Mouse (Mus musculus) ES-E14 (cell line): ENCODE data around the gene Clcnka. TPM values are rescaled to one million over a fixed set of nuclear protein-coding genes. Genes with fewer than 3 reads are reported as not detected.

Experiments used
- DNase-seq: peaks from one replicate; pipeline ENCODE4 v3.0.0-alpha.2; 2013; ENCODE audit warnings: low read depth, low spot score
- H3K27ac ChIP-seq: 2 replicates; pipeline ENCODE4 v1.5.1; 2012; ENCODE audit warnings: low read depth, mild to moderate bottlenecking, low read length, moderate library complexity, mixed read lengths; ENCODE audit not compliant: poor library complexity, insufficient read depth, severe bottlenecking
- H3K36me3 ChIP-seq: 2 replicates; pipeline ENCODE4 v1.6.1; 2012; ENCODE audit warnings: mild to moderate bottlenecking, low read length, moderate library complexity, mixed read lengths; ENCODE audit not compliant: control insufficient read depth, poor library complexity, insufficient read depth, severe bottlenecking
- H3K4me1 ChIP-seq, 2 experiments: fragments of 150-350 bp in 1 of 2; sonication (generic) in 1 of 2; 2 replicates each; pipeline ENCODE4 v1.6.1; 2012; ENCODE audit warnings: low read length in 2 of 2, mild to moderate bottlenecking in 1 of 2, mixed read lengths in 1 of 2; ENCODE audit not compliant: control insufficient read depth in 2 of 2, insufficient read depth in 2 of 2, poor library complexity in 1 of 2
- H3K4me3 ChIP-seq, 2 experiments: fragments of 150-350 bp in 1 of 2; sonication (generic) in 1 of 2; 2 replicates each; pipeline ENCODE4 v1.5.1; 2012; ENCODE audit warnings: low read length in 2 of 2, low read depth in 1 of 2, mild to moderate bottlenecking in 1 of 2, mixed read lengths in 1 of 2; ENCODE audit not compliant: insufficient read depth in 1 of 2, poor library complexity in 1 of 2, severe bottlenecking in 1 of 2
- H3K9ac ChIP-seq: 2 replicates; pipeline ENCODE4 v1.6.1; 2012; ENCODE audit warnings: low read depth, mild to moderate bottlenecking, low read length, mixed read lengths; ENCODE audit not compliant: poor library complexity, insufficient read depth, severe bottlenecking
- H3K9me3 ChIP-seq: fragments of 150-350 bp; sonication (generic); 2 replicates; pipeline ENCODE4 v1.6.1; 2012; ENCODE audit warnings: low read depth, mild to moderate bottlenecking, low read length; ENCODE audit not compliant: control insufficient read depth, insufficient read depth
- CHD2 ChIP-seq: IDR thresholded peaks from 2 replicates; pipeline ENCODE4 v1.6.1; 2014; ENCODE audit warnings: mild to moderate bottlenecking, low read depth, low read length, inconsistent platforms
- HCFC1 ChIP-seq: IDR thresholded peaks from 2 replicates; pipeline ENCODE4 v1.6.1; 2012; ENCODE audit warnings: low read length, inconsistent platforms, borderline replicate concordance; ENCODE audit not compliant: insufficient read depth
- MAFK ChIP-seq: IDR thresholded peaks from 2 replicates; pipeline ENCODE4 v1.6.1; 2014; ENCODE audit warnings: mild to moderate bottlenecking, low read depth, low read length, inconsistent platforms; ENCODE audit not compliant: insufficient read depth
- ZC3H11A ChIP-seq: IDR thresholded peaks from 2 replicates; pipeline ENCODE4 v1.6.1; 2012; ENCODE audit warnings: low read depth, mild to moderate bottlenecking, inconsistent platforms, low read length, borderline replicate concordance
- ZNF384 ChIP-seq: IDR thresholded peaks from 2 replicates; pipeline ENCODE4 v1.6.1; 2012; ENCODE audit warnings: low read depth, low read length, inconsistent platforms
- in situ Hi-C, 2 experiments: fragments of 600-800 bp; cut with MboI; formaldehyde crosslinking; loops; one replicate each; pipeline ENCODE4 v1.15.1; 2025; ENCODE audit warnings: low sequenced_read_pairs in 2 of 2, inconsistent platforms in 1 of 2; ENCODE audit not compliant: unreplicated experiment in 2 of 2
- total RNA-seq: library from RNA; depleted of rRNA; stranded (reverse); fragments of 300-350 nt; gene quantifications from 2 replicates; pipeline ENCODE4 v1.2.3, GENCODE M21; 2012

Gene Clcnka
- total RNA-seq, 1 experiment = 0.62 TPM

DNA sequence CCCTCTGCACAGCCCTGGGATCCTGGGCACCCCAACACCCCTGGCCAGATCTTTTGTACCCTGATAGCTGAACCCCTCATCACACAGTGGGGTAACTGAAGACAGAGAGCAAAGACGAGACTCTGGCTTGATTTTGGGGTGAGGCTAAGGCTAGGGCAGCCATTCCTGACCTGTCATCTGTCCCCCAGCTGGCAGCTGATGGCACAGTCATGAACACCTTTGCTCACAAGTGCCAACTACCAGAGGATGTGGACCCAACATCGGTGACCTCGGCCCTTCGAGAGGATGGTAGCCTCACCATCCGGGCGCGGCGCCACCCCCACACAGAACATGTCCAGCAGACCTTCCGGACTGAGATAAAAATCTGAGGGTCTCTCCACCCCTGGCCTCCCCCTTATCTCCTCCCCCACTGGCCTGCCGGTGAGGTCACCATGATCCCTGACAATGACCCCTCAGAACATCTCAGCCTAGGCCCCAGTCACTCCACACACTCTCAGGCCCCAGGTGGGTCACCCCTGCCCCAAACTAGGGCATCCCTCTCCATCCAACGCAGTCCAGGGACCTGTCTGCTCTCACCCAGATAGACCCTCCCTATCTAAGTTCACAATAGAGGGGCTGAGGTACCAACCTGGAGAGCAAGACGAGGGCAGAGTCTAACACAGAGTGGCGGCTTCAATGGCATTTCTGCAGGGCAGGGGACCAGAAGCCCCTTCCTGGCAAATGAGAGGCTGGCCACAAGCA lies 25.3 kb upstream of the Clcnka start:
- TF ChIP-seq ZNF384 (no peak), HCFC1 (no peak), MAFK (no peak), CHD2 (no peak), ZC3H11A (no peak)
- no peaks in the 10 kb centered on the region for H3K36me3 ChIP-seq
- in situ Hi-C loops = no loop called here

DNA sequence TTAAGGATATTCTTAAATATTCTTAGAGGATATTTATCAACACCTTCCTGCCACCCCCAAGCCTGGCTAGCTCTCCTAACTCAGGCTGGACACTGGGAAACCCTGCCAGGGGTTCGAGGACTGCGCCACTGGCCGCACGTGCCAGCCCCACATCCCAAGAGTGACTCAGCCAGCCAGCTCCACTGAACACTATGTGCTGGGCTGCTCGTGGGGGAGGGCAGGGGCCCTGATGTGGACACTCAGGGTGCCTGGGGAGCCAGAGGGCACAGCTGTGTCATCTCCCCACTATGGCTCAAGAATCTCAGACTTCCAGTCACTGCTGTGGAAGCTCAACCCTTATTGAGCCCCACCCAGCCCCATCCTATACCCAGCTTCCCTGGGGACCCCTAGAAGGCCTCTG lies 24.8 kb upstream of the Clcnka start:
- in situ Hi-C loops = no loop called here
- TF ChIP-seq CHD2 = no peak
- no peak for TF ChIP-seq ZNF384
- TF ChIP-seq HCFC1 = no peak
- TF ChIP-seq ZC3H11A = no peak
- TF ChIP-seq MAFK = no peak
- no peaks in the 10 kb centered on the region for H3K36me3 ChIP-seq

More for the DNA sequence above, 25.3 kb upstream of the Clcnka start:
- no peak for DNase-seq
- no peaks in the 10 kb centered on the region for H3K9me3 ChIP-seq
- no peak overlapping the region for H3K27ac ChIP-seq
- H3K4me1 ChIP-seq = peaks cover 0 to 26% of the 10 kb centered on the region in 2 experiments; a peak in 2 of 4 replicates
- no peak overlapping the region for H3K4me3 ChIP-seq
- H3K9ac ChIP-seq = no peak overlapping the region

DNA sequence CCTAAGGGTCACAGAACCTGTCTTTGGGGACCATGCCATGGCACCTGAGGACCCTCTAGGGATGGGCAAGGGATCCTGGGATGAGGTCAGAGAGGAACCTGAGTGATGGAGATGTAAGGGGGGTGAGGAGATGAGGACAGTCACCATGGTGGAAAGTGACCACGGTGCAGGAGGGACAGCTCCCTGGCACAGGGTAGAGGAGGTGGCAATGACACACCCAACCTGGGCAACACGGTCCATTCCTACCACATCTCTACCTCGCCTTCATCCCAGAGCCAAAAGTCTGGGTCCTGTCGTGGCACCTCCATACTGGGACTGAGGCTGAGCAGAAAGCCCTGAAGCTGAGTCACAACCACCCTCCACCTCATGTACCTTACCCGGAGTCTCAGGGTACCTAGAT lies 24.3 kb upstream of the Clcnka start:
- no peak for DNase-seq
- H3K4me1 ChIP-seq = peaks cover 0 to 26% of the 10 kb centered on the region in 2 experiments; a peak in 2 of 4 replicates
- no peaks in the 10 kb centered on the region for H3K9me3 ChIP-seq
- H3K27ac ChIP-seq = no peak overlapping the region
- no peak overlapping the region for H3K4me3 ChIP-seq
- in situ Hi-C loops = no loop called here
- TF ChIP-seq CHD2 (no peak), MAFK (no peak), HCFC1 (no peak), ZC3H11A (no peak), ZNF384 (no peak)
- H3K36me3 ChIP-seq = no peaks in the 10 kb centered on the region
- H3K9ac ChIP-seq = no peak overlapping the region

More for the DNA sequence above, 24.8 kb upstream of the Clcnka start:
- H3K9me3 ChIP-seq = no peaks in the 10 kb centered on the region
- peaks cover 0 to 26% of the 10 kb centered on the region in 2 experiments; a peak in 2 of 4 replicates for H3K4me1 ChIP-seq
- DNase-seq = no peak
- no peak overlapping the region for H3K27ac ChIP-seq
- H3K4me3 ChIP-seq = no peak overlapping the region
- no peak overlapping the region for H3K9ac ChIP-seq

DNA sequence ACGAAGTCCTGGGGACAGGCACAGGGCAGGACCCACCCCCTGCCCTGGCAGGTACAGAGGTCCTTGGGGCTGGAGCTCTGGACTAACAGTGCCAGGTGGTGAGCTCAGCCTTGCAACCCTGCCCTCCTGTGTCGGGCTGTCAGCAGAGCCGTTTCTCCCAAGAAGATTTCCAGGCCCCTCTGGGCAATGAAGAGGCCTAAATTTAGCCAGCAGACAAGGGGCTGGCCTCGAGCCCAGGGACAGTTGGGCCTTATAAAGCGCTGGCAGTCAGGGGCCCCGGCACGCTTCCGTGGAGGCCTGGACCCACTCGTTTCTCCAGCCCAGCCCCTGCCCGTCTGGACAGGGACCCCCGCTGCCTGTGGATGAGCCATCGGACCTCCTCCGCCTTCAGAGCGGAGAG lies 22.9 kb upstream of the Clcnka start:
- H3K4me3 ChIP-seq = no peak overlapping the region
- TF ChIP-seq CHD2 (no peak), MAFK (no peak), ZC3H11A (no peak), HCFC1 (no peak), ZNF384 (no peak)
- no peak overlapping the region for H3K27ac ChIP-seq
- DNase-seq = no peak
- no peak overlapping the region for H3K9ac ChIP-seq
- peaks cover 0 to 19% of the 10 kb centered on the region in 2 experiments; a peak in 2 of 4 replicates for H3K4me1 ChIP-seq
- no peaks in the 10 kb centered on the region for H3K36me3 ChIP-seq
- H3K9me3 ChIP-seq = no peaks in the 10 kb centered on the region
- in situ Hi-C loops = no loop called here

DNA sequence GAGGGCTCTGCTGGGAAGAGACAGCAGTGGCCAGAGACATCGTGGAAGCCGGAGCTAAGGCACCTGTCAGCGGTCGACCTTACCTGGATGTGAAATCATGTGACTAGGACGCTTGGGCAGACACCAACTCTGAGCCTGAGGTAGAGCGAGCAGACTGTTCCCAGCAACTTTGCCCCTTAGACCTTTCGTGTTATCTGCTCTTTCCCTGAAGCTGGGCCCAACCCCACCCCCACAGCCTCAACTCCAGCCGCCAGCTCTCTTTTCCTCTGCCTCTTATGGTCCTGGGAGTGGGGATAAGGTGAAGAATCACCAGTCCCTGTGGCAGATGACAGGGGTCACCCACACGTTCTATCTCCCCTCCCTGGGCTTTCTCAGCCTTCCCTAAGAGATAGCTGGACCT lies 22.4 kb upstream of the Clcnka start:
- in situ Hi-C loops = no loop called here
- H3K9me3 ChIP-seq = no peaks in the 10 kb centered on the region
- no peak overlapping the region for H3K27ac ChIP-seq
- TF ChIP-seq CHD2 (no peak), ZC3H11A (no peak), MAFK (no peak), HCFC1 (no peak), ZNF384 (no peak)
- H3K4me3 ChIP-seq = no peak overlapping the region
- no peaks in the 10 kb centered on the region for H3K36me3 ChIP-seq
- peaks cover 0 to 18% of the 10 kb centered on the region in 2 experiments; a peak in 2 of 4 replicates for H3K4me1 ChIP-seq
- H3K9ac ChIP-seq = no peak overlapping the region
- DNase-seq = no peak
